Comparison of ENCODE assay signal across 35 mouse cellular contexts in the genomic region with DNA sequence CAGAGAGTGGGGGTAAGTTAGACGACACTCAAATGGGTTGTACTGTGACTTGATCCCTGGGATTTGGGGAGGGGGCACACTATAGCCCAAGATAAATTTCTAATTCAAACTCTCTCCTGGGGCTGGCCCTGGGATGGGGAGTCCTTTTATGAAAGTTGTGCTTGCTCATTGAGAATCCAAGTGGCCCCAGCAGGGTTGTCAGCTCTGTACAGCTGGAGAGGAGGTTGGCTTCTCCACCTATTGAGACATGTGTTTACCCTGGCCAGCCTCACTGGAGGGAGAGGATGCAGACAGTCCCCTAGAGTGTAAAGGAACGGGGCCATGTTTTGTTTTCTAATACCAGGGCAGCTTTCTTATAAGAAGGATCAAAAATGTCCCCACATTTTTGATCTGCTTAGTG.
"Had no signal": no experiment of that assay in that cellular context is flagged by ENCODE, and none has a peak within 500 bp of the region (broad histone marks: within the 10 kb centered on the region; RNA-seq: fewer than 3 reads in every experiment).

No protein-coding gene starts in this region.

- ATAC-seq: hindbrain, embryonic 16.5 days; hindbrain, postnatal 0 days; inflammation-experienced regulatory T-cells, adult 6 months; intestine, embryonic 15.5 days; intestine, embryonic 16.5 days; intestine, postnatal 0 days had no signal

- H3K4me1 ChIP-seq: hindbrain, embryonic 13.5 days; hindbrain, embryonic 15.5 days had no signal

- H3K27me3 ChIP-seq: heart, embryonic 12.5 days; heart, embryonic 13.5 days; heart, embryonic 15.5 days; hindbrain, embryonic 12.5 days; hindbrain, embryonic 13.5 days; hindbrain, embryonic 15.5 days; intestine, embryonic 15.5 days; kidney, embryonic 15.5 days had no signal

- H3K4me2 ChIP-seq: heart, embryonic 12.5 days; heart, embryonic 13.5 days; heart, embryonic 15.5 days; hindbrain, embryonic 12.5 days; hindbrain, embryonic 13.5 days; hindbrain, embryonic 14.5 days; hindbrain, embryonic 15.5 days; intestine, embryonic 15.5 days; kidney, embryonic 15.5 days had no signal

- H3K27ac ChIP-seq: heart, embryonic 10.5 days; heart, embryonic 13.5 days; heart, embryonic 15.5 days; hindbrain, embryonic 10.5 days; hindbrain, embryonic 12.5 days; hindbrain, embryonic 13.5 days; hindbrain, embryonic 14.5 days; hindbrain, embryonic 15.5 days; hindbrain, postnatal 0 days; intestine, embryonic 15.5 days; kidney, embryonic 15.5 days; kidney, postnatal 0 days; layer of hippocampus, adult 2 months; left cerebral cortex, adult 2 months had no signal

- H3K4me3 ChIP-seq: heart, embryonic 10.5 days; heart, embryonic 12.5 days; heart, embryonic 13.5 days; heart, embryonic 15.5 days; hindbrain, embryonic 10.5 days; hindbrain, embryonic 12.5 days; hindbrain, embryonic 13.5 days; hindbrain, embryonic 15.5 days; intestine, embryonic 15.5 days; kidney, embryonic 15.5 days; layer of hippocampus, adult 2 months; left cerebral cortex, adult 2 months had no signal

- H3K9me3 ChIP-seq: heart, embryonic 10.5 days; heart, embryonic 13.5 days; heart, embryonic 15.5 days; hindbrain, embryonic 12.5 days; hindbrain, embryonic 13.5 days; hindbrain, embryonic 15.5 days; intestine, embryonic 15.5 days; kidney, embryonic 15.5 days had no signal

- H3K36me3 ChIP-seq: heart, embryonic 10.5 days; heart, embryonic 12.5 days; heart, embryonic 15.5 days; hindbrain, embryonic 12.5 days; hindbrain, embryonic 13.5 days; hindbrain, embryonic 15.5 days; intestine, embryonic 15.5 days had no signal

- DNase-seq: heart, postnatal 10 days; heart, postnatal 14 days; heart, postnatal 36 days; heart, postnatal 4 days; kidney, adult 11 months; kidney, adult 18-20 months; kidney, adult 2 months; kidney, adult 8-10 months; kidney, adult 9 months; kidney, postnatal 10 days; kidney, postnatal 14 days; kidney, postnatal 25 days; kidney, postnatal 36 days; kidney, postnatal 4 days; layer of hippocampus, adult 9-11 months; layer of hippocampus, postnatal 36 days had no signal

- H3K9ac ChIP-seq: heart, embryonic 12.5 days; heart, embryonic 13.5 days; heart, embryonic 15.5 days; hindbrain, embryonic 12.5 days; hindbrain, embryonic 13.5 days; hindbrain, embryonic 14.5 days; hindbrain, embryonic 15.5 days; intestine, embryonic 15.5 days; kidney, embryonic 15.5 days had no signal
